In genomic region chr4:146492851-146493250, GRCm38 (mm10) we compare ENCODE assay signal across 24 mouse cellular contexts. TPM values are rescaled to one million over a fixed set of nuclear protein-coding genes. Genes with fewer than 3 reads are reported as not detected.
A peak's percentile ranks its signal among the peaks of the same experiment; 100 is the strongest.
DNase-seq lines count a peak whose midpoint lies in the region; ATAC-seq and TF ChIP-seq lines count a peak whose summit lies in the region.
"Had no signal": no experiment of that assay in that cellular context is flagged by ENCODE, and none has a peak within 500 bp of the region (broad histone marks: within the 10 kb centered on the region; RNA-seq: fewer than 3 reads in every experiment).

No protein-coding gene starts in this region.

- peak; percentile 74 for DNase-seq in heart, embryonic 10.5 days (ENCODE audit: low spot score)
- DNase-seq in heart, adult 8-10 months (ENCODE audit: low spot score) = no peak
- DNase-seq in lung, postnatal 0 days (ENCODE audit: low spot score) = peak; percentile 18
- DNase-seq in lung, adult 2 months = no peak
- no peak for DNase-seq in thymus, postnatal 14 days
- DNase-seq: adrenal gland, postnatal 14 days; cerebellum, adult 18-20 months; cerebellum, postnatal 36 days; gastrocnemius, postnatal 25 days; kidney, postnatal 14 days; lung, postnatal 14 days; right cerebral cortex, postnatal 14 days; thymus, postnatal 36 days had no signal

- no peaks in the 10 kb centered on the region for H3K36me3 ChIP-seq in heart, embryonic 10.5 days
- H3K36me3 ChIP-seq in lung, postnatal 0 days (ENCODE audit: insufficient read depth, low read length) = no peaks in the 10 kb centered on the region
- no peaks in the 10 kb centered on the region for H3K36me3 ChIP-seq in embryonic facial prominence, embryonic 13.5 days
- H3K36me3 ChIP-seq in neural tube, embryonic 15.5 days = peaks cover 4% of the 10 kb centered on the region; the same call in 1 of the 2 replicates
- H3K36me3 ChIP-seq: forebrain, embryonic 12.5 days; heart, embryonic 12.5 days; limb, embryonic 12.5 days; midbrain, embryonic 12.5 days; neural tube, embryonic 13.5 days had no signal

- WGBS in heart, embryonic 10.5 days = 49% methylated on average over 1 of the region's 1 CpGs
- WGBS in lung, postnatal 0 days = 43% methylated on average over 1 of the region's 1 CpGs
- WGBS in lung, adult 2 months = 39% methylated on average over 1 of the region's 1 CpGs
- WGBS in embryonic facial prominence, embryonic 13.5 days = 43% methylated on average over 1 of the region's 1 CpGs
- WGBS in neural tube, embryonic 15.5 days = 49% methylated on average over 1 of the region's 1 CpGs

- peaks cover 61% of the 10 kb centered on the region for H3K9me3 ChIP-seq in heart, embryonic 10.5 days
- H3K9me3 ChIP-seq in lung, postnatal 0 days (ENCODE audit: low read length) = peaks cover 32% of the 10 kb centered on the region
- H3K9me3 ChIP-seq in embryonic facial prominence, embryonic 13.5 days = peaks cover 55% of the 10 kb centered on the region
- H3K9me3 ChIP-seq in neural tube, embryonic 15.5 days (replicated peaks) = peaks cover 66% of the 10 kb centered on the region

- no peak overlapping the region for H3K9ac ChIP-seq in lung, postnatal 0 days (replicated peaks; ENCODE audit: low read depth)
- no peak overlapping the region for H3K9ac ChIP-seq in embryonic facial prominence, embryonic 13.5 days
- no peak overlapping the region for H3K9ac ChIP-seq in neural tube, embryonic 15.5 days (replicated peaks)
- H3K9ac ChIP-seq: forebrain, embryonic 12.5 days; heart, embryonic 12.5 days; limb, embryonic 12.5 days; liver, embryonic 14.5 days; midbrain, embryonic 12.5 days; neural tube, embryonic 13.5 days had no signal

- H3K4me3 ChIP-seq in heart, embryonic 10.5 days = no peak overlapping the region
- H3K4me3 ChIP-seq in lung, postnatal 0 days (ENCODE audit: low read depth, low read length) = no peak overlapping the region
- H3K4me3 ChIP-seq in lung, adult 2 months (replicated peaks; ENCODE audit: extremely low read depth, low read depth, low read length) = no peak overlapping the region
- H3K4me3 ChIP-seq in embryonic facial prominence, embryonic 13.5 days = no peak overlapping the region
- H3K4me3 ChIP-seq in neural tube, embryonic 15.5 days (replicated peaks) = no peak overlapping the region
- H3K4me3 ChIP-seq: forebrain, embryonic 12.5 days; heart, embryonic 12.5 days; left cerebral cortex, adult 2 months; limb, embryonic 12.5 days; midbrain, embryonic 12.5 days; neural tube, embryonic 13.5 days had no signal

- H3K4me2 ChIP-seq in lung, postnatal 0 days (replicated peaks; ENCODE audit: low read depth, low read length) = no peak overlapping the region
- H3K4me2 ChIP-seq in embryonic facial prominence, embryonic 13.5 days = no peak overlapping the region
- no peak overlapping the region for H3K4me2 ChIP-seq in neural tube, embryonic 15.5 days
- H3K4me2 ChIP-seq: forebrain, embryonic 12.5 days; heart, embryonic 12.5 days; limb, embryonic 12.5 days; midbrain, embryonic 12.5 days; neural tube, embryonic 13.5 days had no signal

- no peak for TF ChIP-seq POLR2A in lung, adult 2 months (IDR thresholded peaks at IDR 0.05; ENCODE audit: borderline replicate concordance, extremely low read depth, low read depth, low read length)

- H3K4me1 ChIP-seq in heart, embryonic 10.5 days = no peaks in the 10 kb centered on the region
- H3K4me1 ChIP-seq in lung, postnatal 0 days (ENCODE audit: insufficient read depth, low read depth, low read length) = no peaks in the 10 kb centered on the region
- H3K4me1 ChIP-seq in lung, adult 2 months (ENCODE audit: control insufficient read depth, insufficient read depth, low read length) = no peaks in the 10 kb centered on the region
- H3K4me1 ChIP-seq in embryonic facial prominence, embryonic 13.5 days = no peaks in the 10 kb centered on the region
- no peaks in the 10 kb centered on the region for H3K4me1 ChIP-seq in neural tube, embryonic 15.5 days
- H3K4me1 ChIP-seq: forebrain, embryonic 12.5 days; heart, embryonic 12.5 days; limb, embryonic 12.5 days; midbrain, embryonic 12.5 days; neural tube, embryonic 13.5 days had no signal

- H3K27ac ChIP-seq in heart, embryonic 10.5 days = no peak overlapping the region
- no peak overlapping the region for H3K27ac ChIP-seq in lung, postnatal 0 days (ENCODE audit: low read length)
- no peak overlapping the region for H3K27ac ChIP-seq in embryonic facial prominence, embryonic 13.5 days
- no peak overlapping the region for H3K27ac ChIP-seq in neural tube, embryonic 15.5 days (replicated peaks)
- H3K27ac ChIP-seq: forebrain, embryonic 12.5 days; left cerebral cortex, adult 2 months; limb, embryonic 12.5 days; liver, embryonic 14.5 days; midbrain, embryonic 12.5 days; neural tube, embryonic 13.5 days had no signal

- TF ChIP-seq CTCF in lung, postnatal 0 days (IDR thresholded peaks at IDR 0.05) = no peak
- no peak for TF ChIP-seq CTCF in lung, adult 2 months (IDR thresholded peaks at IDR 0.05; ENCODE audit: insufficient read depth, low read length)

- TF ChIP-seq EP300 in lung, postnatal 0 days (IDR thresholded peaks at IDR 0.05) = no peak

- no peaks in the 10 kb centered on the region for H3K27me3 ChIP-seq in heart, embryonic 10.5 days (ENCODE audit: insufficient read depth, poor library complexity, severe bottlenecking)
- no peaks in the 10 kb centered on the region for H3K27me3 ChIP-seq in lung, postnatal 0 days (replicated peaks; ENCODE audit: insufficient read depth, low read length)
- H3K27me3 ChIP-seq in embryonic facial prominence, embryonic 13.5 days = no peaks in the 10 kb centered on the region
- H3K27me3 ChIP-seq in neural tube, embryonic 15.5 days (replicated peaks) = no peaks in the 10 kb centered on the region
- H3K27me3 ChIP-seq: forebrain, embryonic 12.5 days; heart, embryonic 12.5 days; limb, embryonic 12.5 days; midbrain, embryonic 12.5 days; neural tube, embryonic 13.5 days had no signal

- peak; percentile 12; the same call in 1 of the 2 replicates for ATAC-seq in lung, postnatal 0 days
- ATAC-seq in embryonic facial prominence, embryonic 13.5 days (ENCODE audit: insufficient number of reproducible peaks, insufficient read depth, low FRiP score, low TSS enrichment, low read depth) = peak; percentile 17; the same call in 1 of the 2 replicates
- peak; percentile 24; the same call in 1 of the 2 replicates for ATAC-seq in neural tube, embryonic 15.5 days (ENCODE audit: low FRiP score)

RNA-seq across cellular contexts. Expression of gene Zfp981, which starts 9.0 kb away (rescaled TPM):
- polyA plus RNA-seq in heart, embryonic 10.5 days (2016; fragmentation: Nextera tagmentation; extraction: Ambion mirVana) = 0.09 and 0.11 TPM in 2 replicates
- 1 to 10 TPM in 1 of 4 experiments, under 1 TPM in 3; 0.41 to 1.1 (median 0.71) TPM for total RNA-seq in heart, adult 8-10 months (2022)
- not detected in 2 replicates for polyA plus RNA-seq in lung, postnatal 0 days (2015; fragmentation: Nextera tagmentation; extraction: Ambion mirVana)
- polyA plus RNA-seq in lung, adult 2 months (2012; rRNA removed) = not detected in 2 replicates
- polyA plus RNA-seq in embryonic facial prominence, embryonic 13.5 days (2015; fragmentation: Nextera tagmentation; extraction: Ambion mirVana) = 0.37 TPM in 1 of 2 replicates, not detected in the other
- polyA plus RNA-seq in neural tube, embryonic 15.5 days (2015; fragmentation: Nextera tagmentation; extraction: Ambion mirVana) = 0.17 and 0.20 TPM in 2 replicates
- total RNA-seq: left cerebral cortex, adult 2 months had no signal
- polyA plus RNA-seq: embryonic facial prominence, embryonic 14.5 days; heart, embryonic 12.5 days; intestine, postnatal 0 days; midbrain, embryonic 12.5 days had no signal

RNA-seq across cellular contexts. Expression of gene Zfp992, which starts 44.0 kb away (rescaled TPM):
- polyA plus RNA-seq in heart, embryonic 10.5 days (2016; fragmentation: Nextera tagmentation; extraction: Ambion mirVana) = 4.7 and 5.3 TPM in 2 replicates
- total RNA-seq in heart, adult 8-10 months (2022) = 1 to 10 TPM; 1.9 to 2.2 (median 2.0) TPM
- polyA plus RNA-seq in lung, postnatal 0 days (2015; fragmentation: Nextera tagmentation; extraction: Ambion mirVana) = 0.84 and 1.1 TPM in 2 replicates
- polyA plus RNA-seq in lung, adult 2 months (2012; rRNA removed) = 0.25 and 0.39 TPM in 2 replicates
- polyA plus RNA-seq in embryonic facial prominence, embryonic 13.5 days (2015; fragmentation: Nextera tagmentation; extraction: Ambion mirVana) = 2.7 and 3.7 TPM in 2 replicates
- polyA plus RNA-seq in neural tube, embryonic 15.5 days (2015; fragmentation: Nextera tagmentation; extraction: Ambion mirVana) = 2.6 and 3.1 TPM in 2 replicates

Comparison
In these comparisons a context has a peak if more than half of its experiments do, and no peak if none do; other contexts are left out.
1. DNase-seq: peak in heart, embryonic 10.5 days (single experiment) and lung, postnatal 0 days (single experiment); none in heart, adult 8-10 months (single experiment), lung, adult 2 months (single experiment) and thymus, postnatal 14 days (single experiment).
2. Peak in every context shown above with its lines, with median percentiles within 50 percentile points of each other: ATAC-seq.